Mouse (Mus musculus): ENCODE results near the gene Arhgef3.

- TF ChIP-seq POLR2A (IDR thresholded peaks at IDR 0.05; ENCODE audit: insufficient read depth, low read length) (no peak), CTCF (IDR thresholded peaks at IDR 0.05; ENCODE audit: low read depth, low read length) (no peak), EP300 (IDR thresholded peaks at IDR 0.05; ENCODE audit: insufficient read depth, low read depth, low read length) (no peak)
These were observed 268.7 kb downstream of the Arhgef3 start for GRCm38 (mm10) chr14:27383321-27383830.
